33 mouse cellular contexts compared by ENCODE assay signal in the genomic region with DNA sequence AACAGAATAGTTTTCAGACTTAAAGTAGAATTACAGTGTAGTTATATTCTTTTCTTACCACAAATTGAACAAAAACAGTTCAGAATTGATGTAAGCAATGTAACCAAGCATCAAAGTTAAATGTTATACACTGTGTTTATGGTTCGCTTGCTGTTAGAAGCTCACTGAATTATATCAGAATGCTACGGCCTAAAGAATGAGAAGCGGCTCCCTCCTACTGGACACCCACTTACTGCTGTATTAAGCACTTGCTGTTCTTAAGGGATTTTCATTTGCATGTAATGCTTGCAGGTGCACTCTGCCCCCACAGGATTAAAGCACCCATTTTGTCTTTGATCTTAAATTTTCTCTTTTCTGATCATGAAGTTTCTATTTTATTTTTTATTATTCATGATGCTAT.
"Had no signal": no experiment of that assay in that cellular context is flagged by ENCODE, and none has a peak within 500 bp of the region (broad histone marks: within the 10 kb centered on the region; RNA-seq: fewer than 3 reads in every experiment).

No protein-coding gene starts in this region.

- H3K27ac ChIP-seq: heart, embryonic 13.5 days; heart, embryonic 15.5 days; hindbrain, embryonic 10.5 days; hindbrain, embryonic 12.5 days; hindbrain, embryonic 13.5 days; hindbrain, embryonic 14.5 days; hindbrain, embryonic 15.5 days; hindbrain, postnatal 0 days; intestine, embryonic 15.5 days; kidney, embryonic 15.5 days; kidney, postnatal 0 days; left cerebral cortex, adult 2 months had no signal

- H3K27me3 ChIP-seq: heart, embryonic 12.5 days; heart, embryonic 13.5 days; heart, embryonic 15.5 days; hindbrain, embryonic 12.5 days; hindbrain, embryonic 13.5 days; hindbrain, embryonic 15.5 days; intestine, embryonic 15.5 days; kidney, embryonic 15.5 days had no signal

- H3K4me3 ChIP-seq: heart, embryonic 12.5 days; heart, embryonic 13.5 days; heart, embryonic 15.5 days; hindbrain, embryonic 10.5 days; hindbrain, embryonic 12.5 days; hindbrain, embryonic 13.5 days; hindbrain, embryonic 15.5 days; intestine, embryonic 15.5 days; kidney, embryonic 15.5 days; left cerebral cortex, adult 2 months had no signal

- H3K9me3 ChIP-seq: heart, embryonic 12.5 days; heart, embryonic 13.5 days; heart, embryonic 15.5 days; hindbrain, embryonic 10.5 days; hindbrain, embryonic 12.5 days; hindbrain, embryonic 13.5 days; hindbrain, embryonic 15.5 days; intestine, embryonic 15.5 days; kidney, embryonic 15.5 days had no signal

- H3K4me1 ChIP-seq: heart, embryonic 12.5 days; heart, embryonic 13.5 days; heart, embryonic 15.5 days; hindbrain, embryonic 10.5 days; hindbrain, embryonic 12.5 days; hindbrain, embryonic 13.5 days; hindbrain, embryonic 15.5 days; intestine, embryonic 15.5 days; kidney, embryonic 15.5 days had no signal

- ATAC-seq: hindbrain, embryonic 16.5 days; hindbrain, postnatal 0 days; inflammation-experienced regulatory T-cells, adult 6 months; intestine, embryonic 15.5 days; intestine, embryonic 16.5 days; intestine, postnatal 0 days had no signal

- H3K4me2 ChIP-seq: heart, embryonic 11.5 days; heart, embryonic 12.5 days; heart, embryonic 13.5 days; heart, embryonic 15.5 days; hindbrain, embryonic 12.5 days; hindbrain, embryonic 13.5 days; hindbrain, embryonic 14.5 days; hindbrain, embryonic 15.5 days; intestine, embryonic 15.5 days; kidney, embryonic 15.5 days had no signal

- DNase-seq: heart, postnatal 10 days; heart, postnatal 14 days; heart, postnatal 36 days; heart, postnatal 4 days; kidney, adult 11 months; kidney, adult 18-20 months; kidney, adult 2 months; kidney, adult 8-10 months; kidney, adult 9 months; kidney, postnatal 10 days; kidney, postnatal 14 days; kidney, postnatal 25 days; kidney, postnatal 36 days; kidney, postnatal 4 days; layer of hippocampus, postnatal 36 days had no signal

- H3K9ac ChIP-seq: heart, embryonic 12.5 days; heart, embryonic 13.5 days; heart, embryonic 15.5 days; hindbrain, embryonic 12.5 days; hindbrain, embryonic 13.5 days; hindbrain, embryonic 14.5 days; hindbrain, embryonic 15.5 days; intestine, embryonic 15.5 days; kidney, embryonic 15.5 days had no signal

- H3K36me3 ChIP-seq: heart, embryonic 12.5 days; heart, embryonic 13.5 days; heart, embryonic 15.5 days; hindbrain, embryonic 10.5 days; hindbrain, embryonic 12.5 days; hindbrain, embryonic 13.5 days; hindbrain, embryonic 15.5 days; intestine, embryonic 15.5 days; kidney, embryonic 15.5 days had no signal
